Mouse (Mus musculus): ENCODE results near the gene Acbd6.

Gene Acbd6

GRCm38 (mm10) chr1:155729113-155729795 lies 171.3 kb downstream of the Acbd6 start:
- DNase-seq: no peak

GRCm38 (mm10) chr1:155731156-155731555 lies 173.2 kb downstream of the Acbd6 start:
- no peak for DNase-seq

GRCm38 (mm10) chr1:155736096-155736825 lies 178.3 kb downstream of the Acbd6 start:
- no peak for DNase-seq

GRCm38 (mm10) chr1:155737017-155737808 lies 179.3 kb downstream of the Acbd6 start:
- DNase-seq: no peak

GRCm38 (mm10) chr1:155737809-155738383 lies 180.0 kb downstream of the Acbd6 start:
- DNase-seq: no peak
